Mouse (Mus musculus) liver, embryonic 14.5 days (tissue): ENCODE measurements around the gene C9.

Experiments
- CTCF ChIP-seq: IDR thresholded peaks from 2 replicates; pipeline ENCODE4 v1.5.1; 2016; ENCODE audit warnings: antibody characterized with exemption, low read depth, control low read depth
- EP300 ChIP-seq: IDR thresholded peaks from 2 replicates; pipeline ENCODE4 v1.6.1; 2016; ENCODE audit warnings: antibody characterized with exemption, low read depth

GRCm38 (mm10) chr15:6398881-6399280 is 46.2 kb upstream of the C9 start:
- no peak for TF ChIP-seq CTCF
- no peak for TF ChIP-seq EP300
